Mouse (Mus musculus) central nervous system, embryonic 18 days (tissue): Measurements from ENCODE around the gene Rgs3. TPM values are rescaled to one million over a fixed set of nuclear protein-coding genes. Genes with fewer than 3 reads are reported as not detected.

Experiments used
- polyA plus RNA-seq: library from polyadenylated mRNA; depleted of rRNA; stranded (reverse); fragments of >200 nt; gene quantifications from 2 replicates; pipeline ENCODE4 v1.2.3, GENCODE M21; 2012; rRNA removed

Rgs3 gene
- 51.0 and 58.9 TPM in 2 replicates for polyA plus RNA-seq

GRCm38 (mm10) chr4:62559797-62560329, at the start of gene Rgs3:
TSS of gene Rgs3 (plus strand) at chr4:62559847.

GRCm38 (mm10) chr4:62519849-62520233, 39.8 kb upstream of the Rgs3 start, which contains the start of gene Alad:
TSS of gene Alad (minus strand) at chr4:62519918.

GRCm38 (mm10) chr4:62524651-62525488, 34.8 kb upstream of the Rgs3 start, which contains the start of the genes Pole3 and 4933430I17Rik:
TSS of gene Pole3 (minus strand) at chr4:62525068.
TSS of gene 4933430I17Rik (plus strand) at chr4:62525369.

Other genes with a start within 250 kb of the Rgs3 start
- gene Fkbp15, start 199.3 kb upstream of the Rgs3 start, polyA plus RNA-seq = 20.4 and 21.0 TPM in 2 replicates
- gene Slc31a1, start 199.1 kb upstream of the Rgs3 start, polyA plus RNA-seq = 28.4 and 32.3 TPM in 2 replicates
- 81.5 and 86.7 TPM in 2 replicates for gene Cdc26, start 151.2 kb upstream of the Rgs3 start, polyA plus RNA-seq
- 21.0 and 21.3 TPM in 2 replicates for gene Prpf4, start 151.1 kb upstream of the Rgs3 start, polyA plus RNA-seq
- gene Rnf183, start 124.6 kb upstream of the Rgs3 start, polyA plus RNA-seq = 0.71 and 0.98 TPM in 2 replicates
- 11.2 and 11.9 TPM in 2 replicates for gene Wdr31, start 89.0 kb upstream of the Rgs3 start, polyA plus RNA-seq
- gene Bspry, start 79.8 kb upstream of the Rgs3 start, polyA plus RNA-seq = 0.89 and 0.91 TPM in 2 replicates
- gene Hdhd3, start 56.4 kb upstream of the Rgs3 start, polyA plus RNA-seq = 5.5 and 5.7 TPM in 2 replicates
- gene Alad, start 39.9 kb upstream of the Rgs3 start, polyA plus RNA-seq = 39.6 and 50.1 TPM in 2 replicates
- 42.2 and 44.0 TPM in 2 replicates for gene Pole3, start 34.8 kb upstream of the Rgs3 start, polyA plus RNA-seq
- gene 4933430I17Rik, start 34.5 kb upstream of the Rgs3 start, polyA plus RNA-seq = 0.66 and 0.76 TPM in 2 replicates